Mouse (Mus musculus) spleen, adult 2 months (tissue): ENCODE data around the gene Sgcd.

Source experiments
- CTCF ChIP-seq: fragments of 200-500 bp; IDR thresholded peaks from 2 replicates; pipeline ENCODE4 v1.5.1; 2011; ENCODE audit warnings: mild to moderate bottlenecking, inconsistent platforms; ENCODE audit not compliant: insufficient read depth, insufficient read length, insufficient replicate concordance; ENCODE audit errors: extremely low read depth
- POLR2A ChIP-seq: fragments of 200-500 bp; IDR thresholded peaks from 2 replicates; pipeline ENCODE4 v1.6.1; 2011; ENCODE audit warnings: low read depth, low read length, inconsistent platforms

- TF ChIP-seq POLR2A, result no peak
- no peak for TF ChIP-seq CTCF
Measured at GRCm38 (mm10) chr11:47117896-47118295, 870.9 kb downstream of the Sgcd start.
